Mouse (Mus musculus): ENCODE results near the gene Vmn1r195. TPM values are rescaled to one million over a fixed set of nuclear protein-coding genes. Genes with fewer than 3 reads are reported as not detected.

Gene Vmn1r195
- polyA plus RNA-seq, 1 experiment, result not detected

- Histone ChIP-seq H3K4me3 (ENCODE audit: extremely low read depth, insufficient read depth, insufficient read length) (no peak overlapping the region), H3K27ac (ENCODE audit: insufficient read depth, low read length) (no peak overlapping the region), H3K4me1 (ENCODE audit: control insufficient read depth, insufficient read depth, insufficient read length) (no peaks in the 10 kb centered on the region), H3K36me3 (ENCODE audit: control insufficient read depth, insufficient read depth, low read length) (no peaks in the 10 kb centered on the region), H3K27me3 (ENCODE audit: control insufficient read depth, insufficient read depth, low read length) (no peaks in the 10 kb centered on the region)
- no peak for DNase-seq (ENCODE audit: low read depth in 1 of 2, low spot score in 2 of 2)
- 86% methylated on average over 2 of the region's 2 CpGs for WGBS
- no peak for TF ChIP-seq POLR2A (IDR thresholded peaks at IDR 0.05; ENCODE audit: low read depth, low read length)
- no peak for TF ChIP-seq CTCF (IDR thresholded peaks at IDR 0.05; ENCODE audit: extremely low read depth, insufficient read depth, insufficient read length, insufficient replicate concordance)
Measured at GRCm38 (mm10) chr13:22315361-22315760, 45.0 kb downstream of the Vmn1r195 start.

DNA sequence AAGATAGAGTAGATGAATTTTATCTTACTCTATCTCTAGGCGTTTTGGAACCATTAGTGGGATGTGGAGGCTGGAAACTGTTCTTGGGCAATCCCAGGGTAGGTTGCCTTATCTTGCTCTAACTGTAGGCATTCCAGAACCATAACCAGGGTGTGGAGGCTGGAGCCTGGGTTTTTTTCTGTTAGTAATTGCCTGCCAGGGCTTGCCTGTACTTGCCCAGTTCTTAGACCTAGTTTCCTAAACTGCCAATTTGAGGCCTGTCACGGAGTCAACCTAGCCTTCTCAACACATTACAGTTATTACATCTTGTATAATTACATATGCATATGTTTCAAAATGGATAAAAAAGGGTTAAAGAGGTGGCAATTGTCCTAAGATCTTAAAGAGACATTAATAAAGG, 47.0 kb downstream of the Vmn1r195 start:
- no peaks in the 10 kb centered on the region for H3K4me1 ChIP-seq (ENCODE audit: control insufficient read depth, insufficient read depth, insufficient read length)
- 83% methylated on average over 2 of the region's 2 CpGs for WGBS
- H3K36me3 ChIP-seq (ENCODE audit: control insufficient read depth, insufficient read depth, low read length), result no peaks in the 10 kb centered on the region
- no peak overlapping the region for H3K27ac ChIP-seq (ENCODE audit: insufficient read depth, low read length)
- TF ChIP-seq POLR2A (IDR thresholded peaks at IDR 0.05; ENCODE audit: low read depth, low read length) (no peak), CTCF (IDR thresholded peaks at IDR 0.05; ENCODE audit: extremely low read depth, insufficient read depth, insufficient read length, insufficient replicate concordance) (no peak)
- no peaks in the 10 kb centered on the region for H3K27me3 ChIP-seq (ENCODE audit: control insufficient read depth, insufficient read depth, low read length)
- no peak for DNase-seq (ENCODE audit: low read depth in 1 of 2, low spot score in 2 of 2)
- H3K4me3 ChIP-seq (ENCODE audit: extremely low read depth, insufficient read depth, insufficient read length), result no peak overlapping the region

- H3K4me1 ChIP-seq (ENCODE audit: control insufficient read depth, insufficient read depth, insufficient read length), result no peaks in the 10 kb centered on the region
- no peaks in the 10 kb centered on the region for H3K27me3 ChIP-seq (ENCODE audit: control insufficient read depth, insufficient read depth, low read length)
- H3K36me3 ChIP-seq (ENCODE audit: control insufficient read depth, insufficient read depth, low read length), result no peaks in the 10 kb centered on the region
- no peak for DNase-seq (ENCODE audit: low read depth in 1 of 2, low spot score in 2 of 2)
- H3K4me3 ChIP-seq (ENCODE audit: extremely low read depth, insufficient read depth, insufficient read length), result no peak overlapping the region
- no peak overlapping the region for H3K27ac ChIP-seq (ENCODE audit: insufficient read depth, low read length)
- no peak for TF ChIP-seq POLR2A (IDR thresholded peaks at IDR 0.05; ENCODE audit: low read depth, low read length)
Measured at GRCm38 (mm10) chr13:22320091-22320490, 49.8 kb downstream of the Vmn1r195 start.

DNA sequence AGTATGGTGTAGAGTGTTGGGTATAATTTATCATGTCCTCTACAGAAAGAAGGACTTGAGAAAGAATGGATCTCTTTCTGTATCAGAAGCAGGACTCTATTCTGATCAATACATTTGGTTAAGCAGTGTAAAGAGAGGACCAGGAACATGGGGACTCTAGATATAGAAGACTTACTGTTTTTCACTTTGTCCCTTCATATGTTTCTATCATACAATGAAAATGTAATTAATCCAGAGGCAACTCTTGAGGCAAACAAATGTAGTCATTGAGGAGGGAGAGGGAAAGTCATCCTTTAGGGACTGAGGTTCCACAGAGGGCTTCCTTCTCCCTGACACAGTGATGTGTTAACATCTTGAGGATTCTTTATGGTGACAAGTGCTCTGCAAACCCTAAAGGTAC, 54.0 kb downstream of the Vmn1r195 start, which contains the start of gene Vmn1r197:
Vmn1r197 (plus strand) TSS at position 301 of the 400 bp plus-strand sequence.
- no peaks in the 10 kb centered on the region for H3K27me3 ChIP-seq (ENCODE audit: control insufficient read depth, insufficient read depth, low read length)
- TF ChIP-seq CTCF (IDR thresholded peaks at IDR 0.05; ENCODE audit: extremely low read depth, insufficient read depth, insufficient read length, insufficient replicate concordance), result no peak
- no peaks in the 10 kb centered on the region for H3K4me1 ChIP-seq (ENCODE audit: control insufficient read depth, insufficient read depth, insufficient read length)
- H3K4me3 ChIP-seq (ENCODE audit: extremely low read depth, insufficient read depth, insufficient read length), result no peak within 1 kb of the TSS
- no peak within 1 kb of the TSS for H3K27ac ChIP-seq (ENCODE audit: insufficient read depth, low read length)
- no peaks in the 10 kb centered on the region for H3K36me3 ChIP-seq (ENCODE audit: control insufficient read depth, insufficient read depth, low read length)
- DNase-seq (ENCODE audit: low read depth in 1 of 2, low spot score in 2 of 2), result no peak

Other genes starting within 250 kb of the Vmn1r195 start
- 51.3 and 149 TPM in 2 replicates for gene Hist1h2ah, start 235.0 kb upstream of the Vmn1r195 start, polyA plus RNA-seq (2012; rRNA removed)
- 30.0 and 45.9 TPM in 2 replicates for gene Hist1h2bk, start 234.7 kb upstream of the Vmn1r195 start, polyA plus RNA-seq (2012; rRNA removed)
- 14.7 and 15.7 TPM in 2 replicates for gene Hist1h4i, start 229.2 kb upstream of the Vmn1r195 start, polyA plus RNA-seq (2012; rRNA removed)
- gene Hist1h2ag, start 227.6 kb upstream of the Vmn1r195 start, polyA plus RNA-seq (2012; rRNA removed), result 10.2 and 14.1 TPM in 2 replicates
- gene Hist1h2bj, start 227.3 kb upstream of the Vmn1r195 start, polyA plus RNA-seq (2012; rRNA removed), result 15.8 and 21.8 TPM in 2 replicates
- gene Vmn1r188, start 186.1 kb upstream of the Vmn1r195 start, polyA plus RNA-seq (2012; rRNA removed), result not detected in 2 replicates
- gene Vmn1r189, start 164.7 kb upstream of the Vmn1r195 start, polyA plus RNA-seq (2012; rRNA removed), result not detected in 2 replicates
- not detected in 2 replicates for gene Vmn1r191, start 86.6 kb upstream of the Vmn1r195 start, polyA plus RNA-seq (2012; rRNA removed)
- not detected in 2 replicates for gene Vmn1r192, start 79.4 kb upstream of the Vmn1r195 start, polyA plus RNA-seq (2012; rRNA removed)
- gene Vmn1r193, start 47.4 kb upstream of the Vmn1r195 start, polyA plus RNA-seq (2012; rRNA removed), result not detected in 2 replicates
- gene Vmn1r194, start 26.3 kb upstream of the Vmn1r195 start, polyA plus RNA-seq (2012; rRNA removed), result not detected in 2 replicates
- gene Vmn1r196, start 19.4 kb downstream of the Vmn1r195 start, polyA plus RNA-seq (2012; rRNA removed), result not detected in 2 replicates
- gene Vmn1r197, start 54.1 kb downstream of the Vmn1r195 start, polyA plus RNA-seq (2012; rRNA removed), result not detected in 2 replicates
- gene Vmn1r198, start 79.8 kb downstream of the Vmn1r195 start, polyA plus RNA-seq (2012; rRNA removed), result not detected in 2 replicates
- not detected in 2 replicates for gene Vmn1r199, start 109.3 kb downstream of the Vmn1r195 start, polyA plus RNA-seq (2012; rRNA removed)
- not detected in 2 replicates for gene Vmn1r200, start 119.9 kb downstream of the Vmn1r195 start, polyA plus RNA-seq (2012; rRNA removed)
- gene Vmn1r201, start 201.4 kb downstream of the Vmn1r195 start, polyA plus RNA-seq (2012; rRNA removed), result not detected in 2 replicates
- gene Vmn1r202, start 234.9 kb downstream of the Vmn1r195 start, polyA plus RNA-seq (2012; rRNA removed), result 0.01 TPM in 1 of 2 replicates, not detected in the other
- not detected in 2 replicates for gene Vmn1r203, start 247.6 kb downstream of the Vmn1r195 start, polyA plus RNA-seq (2012; rRNA removed)